Mouse (Mus musculus) kidney, adult 2 months (tissue): ENCODE measurements at regions not wholly inside any gene's neighbourhood (a gene's known extent, or its start where the extent isn't known, plus 50 kb on each side); places are given as distances from the start of the nearest gene placed in this dataset.
"Not testable (repeated sequence)": the region's sequence is repeated elsewhere in the genome, so short reads cannot be mapped to it uniquely, and the experiment has no call there.

Source experiments
- CTCF ChIP-seq: fragments of 200-500 bp; conservative IDR thresholded peaks from 2 replicates; pipeline ENCODE4 v1.5.1; 2011; ENCODE audit warnings: low read depth, mild to moderate bottlenecking, control low read depth, low read length, moderate library complexity, mixed read lengths; ENCODE audit not compliant: insufficient read depth, insufficient read length
- POLR2A ChIP-seq: fragments of 200-500 bp; IDR thresholded peaks from one replicate; pipeline ENCODE4 v1.6.1; 2011; ENCODE audit warnings: low read depth, low read length, control low read depth

GRCm38 (mm10) chr6:68828460-68828859 is 1292.9 kb upstream of the Tacstd2 start:
- TF ChIP-seq CTCF, POLR2A: not testable (repeated sequence)
